Mouse (Mus musculus) small intestine, adult 2 months (tissue): ENCODE data around the gene Gm614.

Source experiments
- CTCF ChIP-seq: fragments of 200-500 bp; IDR thresholded peaks from 2 replicates; pipeline ENCODE4 v1.5.1; 2012; ENCODE audit warnings: low read depth, mild to moderate bottlenecking, control low read depth, inconsistent platforms, low read length, moderate library complexity, mixed read lengths; ENCODE audit not compliant: insufficient replicate concordance, insufficient read length; ENCODE audit errors: extremely low read depth
- POLR2A ChIP-seq: fragments of 200-500 bp; IDR thresholded peaks from 2 replicates; pipeline ENCODE4 v1.6.1; 2012; ENCODE audit warnings: low read depth, mild to moderate bottlenecking, control low read depth, inconsistent platforms, low read length, moderate library complexity

DNA sequence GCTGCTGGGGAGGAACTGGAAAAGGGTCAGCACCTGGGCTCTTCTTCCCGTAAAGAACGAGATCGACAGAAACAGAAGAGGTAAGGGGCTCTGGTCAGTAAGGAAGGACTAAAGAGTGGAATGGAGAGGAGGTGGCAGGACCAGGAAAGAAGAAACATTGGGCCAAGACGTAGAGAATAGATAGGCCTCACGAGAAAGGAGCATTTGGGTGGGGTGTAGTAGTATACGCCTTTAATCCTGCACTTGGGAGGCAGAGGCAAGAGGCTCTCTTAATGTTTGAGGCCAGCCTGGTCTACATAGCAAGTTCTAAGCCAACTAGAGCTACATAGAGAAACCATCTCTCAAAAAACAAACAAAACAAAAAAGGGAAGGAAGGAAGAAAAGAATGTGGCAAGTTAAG, 24.6 kb upstream of the Gm614 start:
- TF ChIP-seq CTCF (no peak), POLR2A (no peak)
